ENCODE assay signal across 9 mouse cellular contexts in the genomic region with DNA sequence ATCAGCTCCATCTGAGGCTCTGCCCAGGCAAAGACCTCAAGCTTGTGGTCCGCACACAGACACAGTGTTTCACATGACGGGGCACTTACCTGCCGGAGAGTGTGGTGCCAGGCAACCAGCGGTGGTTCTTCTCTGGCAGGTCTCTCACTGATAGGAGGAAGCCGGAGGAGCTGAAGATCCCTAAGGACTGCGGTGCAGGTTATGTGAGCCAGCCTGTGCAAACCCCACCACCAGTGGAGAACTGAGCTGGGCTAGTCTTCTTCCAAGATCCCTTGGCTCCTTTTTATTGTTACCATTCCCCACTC. TPM values are rescaled to one million over a fixed set of nuclear protein-coding genes. Genes with fewer than 3 reads are reported as not detected.
DNase-seq lines count a peak whose midpoint lies in the region; ATAC-seq and TF ChIP-seq lines count a peak whose summit lies in the region.
"Had no signal": no experiment of that assay in that cellular context is flagged by ENCODE, and none has a peak within 500 bp of the region (broad histone marks: within the 10 kb centered on the region; RNA-seq: fewer than 3 reads in every experiment).

No protein-coding gene starts in this region.

- WGBS in hindbrain, embryonic 15.5 days = 88% methylated on average over 6 of the region's 6 CpGs
- 87% methylated on average over 6 of the region's 6 CpGs for WGBS in hindbrain, embryonic 13.5 days
- 93% methylated on average over 6 of the region's 6 CpGs for WGBS in intestine, embryonic 16.5 days

- peak; percentile 51; the same call in 1 of the 2 replicates for ATAC-seq in hindbrain, embryonic 15.5 days (ENCODE audit: low FRiP score, low read depth)
- ATAC-seq in hindbrain, embryonic 13.5 days (ENCODE audit: low FRiP score) = no peak
- no peak for ATAC-seq in intestine, embryonic 16.5 days
- ATAC-seq: Patski had no signal

- H3K4me3 ChIP-seq in hindbrain, embryonic 15.5 days = no peak overlapping the region
- no peak overlapping the region for H3K4me3 ChIP-seq in hindbrain, embryonic 13.5 days
- H3K4me3 ChIP-seq in testis, adult 2 months (ENCODE audit: control insufficient read depth, low read depth, low read length) = peak overlapping the region; percentile 87
- H3K4me3 ChIP-seq in intestine, embryonic 16.5 days (ENCODE audit: low read length) = no peak overlapping the region

- H3K36me3 ChIP-seq in hindbrain, embryonic 15.5 days = peaks cover 12% of the 10 kb centered on the region
- peaks cover 16% of the 10 kb centered on the region for H3K36me3 ChIP-seq in hindbrain, embryonic 13.5 days
- H3K36me3 ChIP-seq in testis, adult 2 months (ENCODE audit: control insufficient read depth, insufficient read depth, low read length) = no peaks in the 10 kb centered on the region
- peaks cover 4% of the 10 kb centered on the region; the same call in 1 of the 2 replicates for H3K36me3 ChIP-seq in intestine, embryonic 16.5 days (ENCODE audit: control insufficient read depth, insufficient read depth, low read length)

- TF ChIP-seq POLR2A in testis, adult 2 months (IDR thresholded peaks at IDR 0.05; ENCODE audit: control insufficient read depth, low read depth, low read length) = no peak

- no peak for TF ChIP-seq CTCF in testis, adult 2 months (IDR thresholded peaks at IDR 0.05; ENCODE audit: control insufficient read depth, insufficient read depth, insufficient replicate concordance, low read depth, low read length)

- H3K9ac ChIP-seq in hindbrain, embryonic 15.5 days = no peak overlapping the region
- no peak overlapping the region for H3K9ac ChIP-seq in hindbrain, embryonic 13.5 days
- 0 out of 2 replicates have a peak overlapping the region, but pooled peaks have one; percentile 83 for H3K9ac ChIP-seq in intestine, embryonic 16.5 days (ENCODE audit: low read depth, low read length)

- H3K4me1 ChIP-seq in hindbrain, embryonic 15.5 days (replicated peaks) = 0 out of 2 replicates have a peak, but pooled peaks cover 7% of the 10 kb centered on the region
- peaks cover 10% of the 10 kb centered on the region; the same call in 1 of the 2 replicates for H3K4me1 ChIP-seq in hindbrain, embryonic 13.5 days (replicated peaks)
- peaks cover 9% of the 10 kb centered on the region for H3K4me1 ChIP-seq in testis, adult 2 months (ENCODE audit: control insufficient read depth, insufficient read depth, low read length)
- peaks cover 15% of the 10 kb centered on the region for H3K4me1 ChIP-seq in intestine, embryonic 16.5 days (ENCODE audit: control insufficient read depth, insufficient read depth, low read length)

- no peaks in the 10 kb centered on the region for H3K27me3 ChIP-seq in hindbrain, embryonic 15.5 days
- no peaks in the 10 kb centered on the region for H3K27me3 ChIP-seq in hindbrain, embryonic 13.5 days
- no peaks in the 10 kb centered on the region for H3K27me3 ChIP-seq in testis, adult 2 months (ENCODE audit: control insufficient read depth, insufficient read depth, low read length)
- no peaks in the 10 kb centered on the region for H3K27me3 ChIP-seq in intestine, embryonic 16.5 days (replicated peaks; ENCODE audit: control insufficient read depth, insufficient read depth, low read length)
- H3K27me3 ChIP-seq: Patski had no signal

- no peak for DNase-seq in testis, postnatal 10 days (ENCODE audit: low spot score)
- no peak for DNase-seq in spleen, postnatal 10 days (ENCODE audit: low spot score in 2 of 2)
- DNase-seq in cerebellum, postnatal 4 days (ENCODE audit: low spot score in 2 of 2) = no peak
- DNase-seq: thymus, postnatal 25 days had no signal

- H3K4me2 ChIP-seq in hindbrain, embryonic 15.5 days = no peak overlapping the region; the same call in 1 of the 2 replicates
- H3K4me2 ChIP-seq in hindbrain, embryonic 13.5 days = no peak overlapping the region; the same call in 1 of the 2 replicates
- peak overlapping the region; percentile 68; the same call in 1 of the 2 replicates for H3K4me2 ChIP-seq in intestine, embryonic 16.5 days (ENCODE audit: low read depth, low read length)

- H3K27ac ChIP-seq in hindbrain, embryonic 15.5 days (replicated peaks) = no peak overlapping the region
- H3K27ac ChIP-seq in hindbrain, embryonic 13.5 days = no peak overlapping the region
- no peak overlapping the region for H3K27ac ChIP-seq in testis, adult 2 months (ENCODE audit: control insufficient read depth, insufficient read depth, low read depth, low read length)
- no peak overlapping the region for H3K27ac ChIP-seq in intestine, embryonic 16.5 days (ENCODE audit: low read length)

- H3K9me3 ChIP-seq in hindbrain, embryonic 15.5 days = no peaks in the 10 kb centered on the region
- no peaks in the 10 kb centered on the region for H3K9me3 ChIP-seq in hindbrain, embryonic 13.5 days
- no peaks in the 10 kb centered on the region for H3K9me3 ChIP-seq in intestine, embryonic 16.5 days (ENCODE audit: control insufficient read depth, low read length)

RNA-seq across cellular contexts. Expression of gene Gm28729, which starts 12.5 kb away (rescaled TPM):
- 0.48 and 0.62 TPM in 2 replicates for polyA plus RNA-seq in hindbrain, embryonic 15.5 days (2015; fragmentation: Nextera tagmentation; extraction: Ambion mirVana)
- 0.19 and 0.40 TPM in 2 replicates for polyA plus RNA-seq in hindbrain, embryonic 13.5 days (2015; fragmentation: Nextera tagmentation; extraction: Ambion mirVana)
- polyA plus RNA-seq in testis, adult 2 months (2012; rRNA removed) = 8.7 and 9.3 TPM in 2 replicates
- polyA plus RNA-seq in intestine, embryonic 16.5 days (2015; fragmentation: Nextera tagmentation; extraction: Ambion mirVana) = not detected in 2 replicates
- polyA plus RNA-seq: Patski had no signal

RNA-seq across cellular contexts. Expression of gene Rnf7, which starts 59.1 kb away (rescaled TPM):
- polyA plus RNA-seq in hindbrain, embryonic 15.5 days (2015; fragmentation: Nextera tagmentation; extraction: Ambion mirVana) = 205 and 214 TPM in 2 replicates
- 256 and 260 TPM in 2 replicates for polyA plus RNA-seq in hindbrain, embryonic 13.5 days (2015; fragmentation: Nextera tagmentation; extraction: Ambion mirVana)
- polyA plus RNA-seq in testis, adult 2 months (2012; rRNA removed) = 321 and 364 TPM in 2 replicates
- polyA plus RNA-seq in intestine, embryonic 16.5 days (2015; fragmentation: Nextera tagmentation; extraction: Ambion mirVana) = 151 and 166 TPM in 2 replicates
